Mouse (Mus musculus) heart, adult 2 months (tissue): ENCODE data around the gene Gm20489.

Source experiments
- CTCF ChIP-seq: fragments of 200-600 bp; IDR thresholded peaks from 2 replicates; pipeline ENCODE4 v1.8.1; 2022; ENCODE audit warnings: antibody characterized with exemption, mild to moderate bottlenecking, moderate library complexity
- EP300 ChIP-seq: fragments of 200-500 bp; IDR thresholded peaks from 2 replicates; pipeline ENCODE4 v1.6.1; 2011; ENCODE audit warnings: low read depth, low read length, control low read depth; ENCODE audit not compliant: insufficient read depth
- POLR2A ChIP-seq: fragments of 200-500 bp; IDR thresholded peaks from 2 replicates; pipeline ENCODE4 v1.6.1; 2011; ENCODE audit warnings: mild to moderate bottlenecking, low read depth, low read length, control low read depth; ENCODE audit not compliant: insufficient read depth

DNA sequence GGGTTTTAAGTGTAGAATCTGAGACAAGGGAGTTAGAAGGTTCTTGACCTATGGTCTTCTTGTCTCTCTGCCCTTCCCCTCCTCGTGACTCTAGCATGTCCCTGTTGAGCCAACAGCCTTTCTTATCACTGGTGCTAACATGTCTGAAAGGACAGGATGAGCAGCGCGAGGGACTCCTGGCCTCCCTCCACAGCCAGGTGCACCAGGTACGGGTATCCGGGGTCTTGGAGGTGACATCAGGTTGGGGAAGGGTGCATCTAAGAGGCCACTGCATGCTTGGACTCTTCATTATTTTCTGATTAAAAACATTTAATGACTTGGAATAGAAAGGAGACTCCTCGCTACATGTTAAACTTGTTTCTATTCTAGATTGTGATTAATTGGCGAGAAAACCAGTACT is 20.2 kb upstream of the Gm20489 start:
- TF ChIP-seq CTCF, result no peak
- no peak for TF ChIP-seq EP300
- TF ChIP-seq POLR2A, result no peak
